Mouse (Mus musculus): ENCODE data around the gene Med8.

Gene Med8

DNA sequence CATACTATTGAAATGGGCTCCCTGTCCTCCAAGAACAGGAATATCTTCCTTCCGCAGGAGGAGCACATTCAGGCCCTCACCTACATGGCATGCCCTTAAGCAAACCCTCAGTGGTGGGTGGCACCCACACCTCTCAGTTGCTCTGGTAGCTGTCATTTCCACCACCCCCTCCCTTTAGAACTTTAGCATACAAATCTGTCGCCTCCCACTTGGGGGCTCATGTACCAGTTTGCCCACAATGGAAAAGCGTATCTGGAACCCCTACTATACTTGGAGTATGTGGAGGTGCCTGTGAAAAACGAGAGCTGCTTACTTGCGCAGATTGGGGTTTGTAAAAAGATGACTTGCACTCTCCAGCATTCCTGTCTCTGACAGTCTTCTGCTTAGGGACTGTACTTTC is 7.2 kb downstream of the Med8 start:
- DNase-seq (ENCODE audit: low read depth): no peak

DNA sequence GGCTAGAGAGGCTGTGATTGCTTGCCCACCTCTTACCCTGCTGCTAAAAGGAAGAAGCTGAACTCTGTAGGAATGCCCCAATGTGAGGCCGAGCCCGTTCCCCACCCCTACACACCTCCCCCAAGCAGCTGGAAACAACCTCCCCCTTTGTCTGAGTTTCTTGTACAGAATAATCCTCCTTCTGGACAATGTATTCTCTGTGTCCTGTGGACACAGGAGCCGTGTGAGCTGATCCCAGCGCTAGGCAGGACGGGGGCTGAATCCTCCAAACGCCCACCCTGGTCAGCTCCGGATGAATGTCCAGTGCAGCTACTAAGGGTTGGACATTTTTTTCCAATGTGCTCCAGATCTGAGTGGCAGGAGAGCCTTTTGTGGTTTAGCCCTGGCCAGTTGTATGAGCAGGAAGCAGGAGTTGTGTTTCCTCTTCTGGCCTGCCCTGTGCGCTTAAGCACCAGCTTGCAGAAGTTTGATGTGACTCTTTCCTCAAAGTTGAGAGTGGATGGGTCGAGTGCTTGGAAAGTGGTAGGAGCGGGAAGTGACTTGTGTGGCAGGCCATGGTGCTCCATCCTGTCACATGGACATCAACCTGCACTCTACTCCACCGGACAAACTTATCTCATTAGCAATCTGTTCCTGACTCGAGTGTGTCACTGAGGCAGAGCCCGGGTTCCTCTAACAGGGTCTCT is 8.1 kb downstream of the Med8 start:
- no peak for DNase-seq (ENCODE audit: low read depth)

DNA sequence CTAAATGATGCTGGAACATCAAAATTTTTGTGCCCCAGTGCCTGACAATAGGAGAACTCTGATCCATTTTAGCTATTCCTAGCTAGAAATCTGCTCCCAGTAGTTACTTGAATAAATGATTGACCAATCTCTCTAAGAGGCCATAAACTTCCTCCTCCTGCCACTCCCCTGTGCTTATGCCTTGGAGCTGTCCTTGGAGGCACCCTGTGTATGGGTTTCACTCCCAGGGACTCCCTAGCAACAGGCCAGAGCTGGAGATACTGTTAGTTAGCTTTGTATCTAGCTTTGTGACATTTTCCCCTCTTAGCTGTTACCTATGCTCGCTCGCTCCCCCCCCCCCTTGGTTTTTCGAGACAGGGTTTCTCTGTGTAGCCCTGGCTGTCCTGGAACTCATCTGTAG is 12.2 kb downstream of the Med8 start:
- no peak for DNase-seq (ENCODE audit: low read depth)

DNA sequence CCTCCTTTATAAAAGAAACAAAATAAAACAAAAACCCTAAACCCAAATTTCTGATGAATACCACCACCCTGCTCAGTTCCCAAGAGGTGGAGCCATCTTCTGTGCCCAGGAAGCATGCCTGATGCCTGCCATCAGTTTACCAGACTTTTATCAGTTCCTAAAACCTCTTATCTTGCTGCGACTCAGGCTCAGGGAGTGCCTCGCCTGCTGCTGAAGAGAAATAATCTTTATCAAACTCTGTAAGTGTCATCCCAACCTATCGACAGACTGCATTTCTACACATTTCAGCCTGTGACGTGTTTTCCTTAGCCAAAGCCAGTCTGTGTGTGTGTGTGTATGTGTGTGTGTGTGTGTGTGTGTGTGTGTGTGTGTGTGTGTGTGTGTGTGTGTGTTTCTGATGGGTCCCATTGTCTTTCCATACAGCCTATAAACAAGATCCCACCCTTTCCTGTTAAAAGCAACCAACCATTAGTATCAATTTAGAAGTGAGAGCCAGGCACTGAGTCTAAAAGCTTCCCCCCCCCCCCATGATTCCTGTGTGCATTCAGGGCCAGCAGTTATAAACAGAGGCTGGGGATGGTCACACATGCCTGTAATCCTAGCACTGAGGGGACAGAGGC is 15.5 kb downstream of the Med8 start:
- DNase-seq (ENCODE audit: low read depth): no peak

DNA sequence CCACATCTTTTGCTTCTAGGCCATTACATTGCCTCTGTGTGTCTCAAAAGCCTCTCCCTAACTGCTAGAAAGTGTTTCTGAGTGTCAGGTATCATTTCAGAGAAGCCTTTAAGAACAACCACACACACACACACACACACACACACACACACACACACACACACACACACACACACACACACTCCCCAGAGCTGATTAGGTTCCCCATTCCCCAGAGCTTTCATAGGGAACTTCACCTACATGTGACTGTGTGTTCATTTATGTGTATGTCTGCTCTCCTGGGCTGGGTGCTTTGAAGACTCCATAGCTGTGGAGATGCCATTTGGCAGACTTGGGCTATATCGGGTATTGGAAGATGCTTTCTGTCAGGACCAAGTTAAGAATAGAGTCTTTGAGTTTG is 16.2 kb downstream of the Med8 start:
- DNase-seq (ENCODE audit: low read depth): no peak

DNA sequence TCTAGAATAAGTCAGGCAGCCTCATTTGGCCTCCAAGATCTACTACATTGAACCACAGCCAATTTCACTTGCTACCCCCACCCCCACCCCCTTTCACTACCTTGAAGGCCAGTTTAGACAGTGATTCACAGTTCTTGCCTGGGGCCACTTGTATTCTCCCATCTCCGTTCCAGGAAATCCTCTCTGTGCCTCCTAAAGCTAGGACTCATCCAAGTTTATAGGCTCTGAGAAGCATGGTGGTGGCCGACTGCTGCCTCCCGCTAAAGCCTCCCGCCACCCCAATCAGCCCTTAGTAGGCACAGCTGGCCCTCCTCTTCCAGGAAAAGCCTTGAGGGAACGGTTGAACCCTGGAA is 18.3 kb downstream of the Med8 start:
- DNase-seq (ENCODE audit: low read depth): no peak

DNA sequence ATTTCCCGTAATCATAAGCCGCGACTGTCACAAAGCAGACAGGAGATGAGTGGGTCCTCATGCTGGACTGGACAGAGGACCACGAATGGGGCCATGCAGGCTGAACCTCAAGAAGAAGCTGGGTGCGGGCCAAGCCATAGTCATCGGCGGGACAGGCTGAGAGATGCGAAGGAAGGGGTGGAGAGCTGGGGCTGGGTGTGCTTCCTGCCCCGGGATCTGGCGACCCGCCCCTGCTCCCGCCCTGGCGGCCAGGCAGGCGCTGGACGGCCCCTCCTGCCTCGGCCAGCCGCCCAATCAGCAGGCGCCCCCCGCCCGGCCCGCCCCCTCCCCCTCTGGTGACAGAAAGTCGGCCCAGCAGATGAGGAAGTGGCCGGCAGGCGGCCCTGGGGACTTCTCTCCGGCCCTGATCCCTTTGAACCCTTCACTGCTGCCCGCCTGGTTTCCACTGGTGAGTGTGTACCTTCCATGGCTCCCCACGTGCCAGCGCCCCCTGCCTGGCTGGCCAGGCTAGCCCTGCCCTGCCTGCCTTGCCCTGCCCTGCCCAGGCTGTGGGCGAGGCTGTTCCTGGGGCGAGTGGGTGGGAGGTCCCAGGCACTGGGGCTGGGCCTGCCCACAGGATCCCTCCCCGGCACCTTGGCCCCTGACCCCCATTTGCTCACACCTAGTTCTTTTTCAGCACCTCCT is 18.8 kb downstream of the Med8 start, which contains the start of gene Elovl1:
TSS of gene Elovl1 (plus strand) at position 326 of the 684 bp plus-strand sequence.
- peak; percentile 94 for DNase-seq (ENCODE audit: low read depth)

DNA sequence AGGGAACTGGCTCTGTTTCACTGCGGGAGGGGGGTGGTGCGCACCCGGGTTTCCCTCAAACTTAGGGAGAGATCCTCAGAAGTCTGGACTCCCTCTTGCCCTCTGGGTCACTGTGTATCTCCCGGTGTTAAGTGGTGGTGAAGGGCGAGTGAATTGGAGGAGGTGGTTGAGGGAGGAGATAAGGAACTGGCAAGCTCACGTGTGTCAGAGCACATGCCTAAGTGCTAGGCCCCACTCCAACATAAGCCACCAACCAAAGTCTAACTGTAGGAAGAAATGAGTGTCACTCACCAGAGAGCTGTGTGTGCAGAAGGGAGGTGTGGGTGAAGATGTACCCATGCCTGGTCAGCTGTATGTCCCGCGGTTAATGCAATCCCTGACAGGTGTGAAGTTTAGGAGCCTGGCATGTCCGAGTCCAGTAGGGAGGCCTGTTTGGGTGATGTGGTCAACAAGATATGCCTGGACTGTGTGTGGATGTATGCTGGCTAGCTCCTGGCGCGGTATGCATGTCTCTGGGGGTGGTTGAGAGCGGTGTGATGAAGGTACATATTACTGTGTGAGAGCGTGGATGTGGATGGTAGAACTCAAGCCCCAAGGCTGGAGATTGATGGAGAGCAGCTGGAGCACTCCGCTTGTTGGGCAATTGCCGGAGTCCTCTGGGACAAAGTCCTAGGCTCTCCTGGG is 19.5 kb downstream of the Med8 start:
- DNase-seq (ENCODE audit: low read depth): peak; percentile 73

DNA sequence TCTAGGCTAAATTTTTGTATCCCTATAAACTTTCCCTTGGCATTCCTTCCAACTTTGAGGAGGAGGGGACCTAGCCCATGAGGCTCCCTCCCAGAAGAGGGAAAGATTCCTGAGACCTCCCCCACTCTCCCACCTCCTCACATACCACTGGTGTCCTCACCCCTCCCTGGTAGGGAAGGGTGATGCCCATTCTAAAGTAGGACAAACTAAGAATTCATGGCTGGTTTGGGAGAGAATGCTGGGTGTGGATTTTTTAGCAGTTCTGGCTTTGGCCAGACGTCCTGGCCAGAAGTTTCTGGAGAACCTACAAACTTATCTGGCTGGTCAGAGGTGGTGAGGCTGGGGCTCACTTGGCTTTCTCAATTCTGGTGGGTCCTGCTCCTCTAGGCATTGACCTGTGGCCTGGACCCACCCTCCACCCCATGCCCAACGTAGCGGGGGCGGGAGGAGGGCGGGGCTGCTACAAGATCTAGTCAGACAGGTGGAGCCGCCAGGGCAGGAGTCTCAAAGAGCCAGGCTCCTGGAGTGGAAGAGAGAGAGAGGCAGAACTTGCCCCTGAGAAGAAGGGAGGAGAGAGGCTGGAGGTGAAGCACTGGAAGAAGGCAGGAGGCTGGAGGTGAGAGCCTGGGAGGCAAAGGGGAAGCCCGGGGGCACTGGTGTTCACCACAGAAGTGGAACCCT is 20.2 kb downstream of the Med8 start:
- no peak for DNase-seq (ENCODE audit: low read depth)

DNA sequence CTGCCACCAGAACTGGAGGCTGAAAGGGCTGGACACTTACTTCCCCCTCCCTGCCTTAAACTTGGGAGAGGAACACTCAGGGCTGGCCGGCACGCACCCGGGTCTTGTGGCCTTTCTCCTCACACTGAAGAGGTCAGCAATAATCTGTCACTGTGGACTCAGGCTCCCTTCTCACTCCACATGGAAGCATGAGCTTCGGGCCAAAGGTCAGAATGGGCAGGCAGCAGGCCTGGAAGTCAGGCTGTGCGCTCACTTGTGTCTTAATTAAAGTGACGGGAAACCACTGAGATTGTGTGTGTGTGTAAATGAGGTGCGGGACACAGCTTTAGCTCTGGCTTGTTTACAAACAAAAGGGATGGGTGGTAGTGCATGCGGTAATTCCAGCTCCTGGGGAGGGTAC is 23.2 kb downstream of the Med8 start:
- no peak for DNase-seq (ENCODE audit: low read depth)

DNA sequence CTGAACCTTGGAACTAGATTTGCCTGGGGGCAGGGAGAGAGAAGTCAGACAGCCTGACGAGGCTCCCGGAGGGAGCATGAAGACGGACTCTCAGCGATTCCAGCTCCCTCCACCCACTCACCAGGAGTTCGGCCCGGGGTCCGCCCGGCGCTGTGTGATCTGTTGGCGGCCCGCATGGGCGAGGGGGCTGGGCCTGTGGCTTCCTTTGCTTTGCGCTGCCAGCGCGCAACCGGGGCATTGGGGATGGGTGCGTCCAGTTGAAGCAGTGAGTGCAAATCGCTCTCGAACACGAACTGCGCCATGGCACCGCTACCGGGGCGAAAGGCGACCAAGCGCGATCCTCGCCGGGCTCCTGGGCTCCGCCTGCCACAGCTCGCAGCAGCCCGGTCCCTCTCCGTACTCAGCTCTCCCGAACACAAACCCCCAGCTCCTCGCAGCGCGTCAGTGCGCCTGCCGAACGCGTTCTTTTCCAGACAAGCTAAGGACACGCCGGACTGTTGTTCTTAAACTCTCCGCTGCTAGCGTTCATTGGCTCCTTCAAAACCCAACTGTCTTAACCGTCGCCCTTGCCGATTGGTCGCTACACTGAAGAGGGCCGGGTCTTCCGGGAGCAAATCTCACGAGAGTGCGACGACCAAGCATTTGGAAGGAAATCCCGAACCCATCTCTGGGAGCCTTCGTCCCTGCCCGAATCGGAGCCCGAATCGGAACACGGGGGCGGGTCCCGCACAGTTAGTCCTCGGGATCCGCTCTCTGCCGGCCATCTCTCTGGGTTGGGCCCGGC is 27.9 kb downstream of the Med8 start, which contains the start of gene Cdc20:
TSS of gene Cdc20 (minus strand) at position 533 of the 784 bp plus-strand sequence.
- peak; percentile 99 for DNase-seq (ENCODE audit: low read depth)

DNA sequence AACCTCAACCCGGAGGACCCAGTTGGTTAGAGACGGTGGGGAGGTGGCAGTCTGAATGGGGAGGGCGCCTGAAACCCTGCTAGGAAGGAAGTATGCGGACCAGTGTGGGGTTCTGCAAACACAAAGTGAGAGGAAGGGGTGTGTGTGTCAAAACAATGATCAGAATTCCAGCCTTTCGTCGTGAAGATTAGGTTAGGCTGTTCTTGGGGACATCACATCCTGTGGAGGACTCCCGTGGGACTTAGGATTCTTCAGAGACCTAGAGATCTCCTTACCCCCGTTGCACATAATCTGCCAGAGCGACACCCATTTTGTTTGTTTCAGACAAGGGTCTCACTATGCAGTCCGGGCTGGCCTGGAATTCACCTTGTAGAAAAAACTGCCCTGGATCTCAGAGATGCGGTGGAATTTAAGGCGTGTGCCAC is 28.7 kb downstream of the Med8 start:
- peak; percentile 71 for DNase-seq (ENCODE audit: low read depth)

DNA sequence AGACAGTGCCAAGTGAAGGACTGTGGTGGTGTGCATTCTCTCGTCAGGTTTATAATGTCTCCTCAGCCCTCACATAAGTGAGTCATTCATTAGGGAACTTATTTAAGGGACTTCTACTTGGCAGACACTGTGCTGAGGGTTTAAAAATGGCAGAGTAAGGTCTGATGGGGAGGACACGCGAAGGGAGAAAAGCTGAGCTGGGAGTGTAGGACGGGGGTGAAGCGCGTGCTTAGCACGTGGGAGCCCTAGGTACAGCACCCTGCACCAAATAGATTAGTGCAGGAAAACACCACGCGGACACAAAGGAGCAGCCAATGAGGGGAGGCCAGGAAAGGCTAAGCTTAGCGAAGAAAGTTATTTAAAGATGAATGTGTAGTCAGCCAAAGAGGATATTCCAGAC is 36.0 kb downstream of the Med8 start:
- no peak for DNase-seq (ENCODE audit: low read depth)

DNA sequence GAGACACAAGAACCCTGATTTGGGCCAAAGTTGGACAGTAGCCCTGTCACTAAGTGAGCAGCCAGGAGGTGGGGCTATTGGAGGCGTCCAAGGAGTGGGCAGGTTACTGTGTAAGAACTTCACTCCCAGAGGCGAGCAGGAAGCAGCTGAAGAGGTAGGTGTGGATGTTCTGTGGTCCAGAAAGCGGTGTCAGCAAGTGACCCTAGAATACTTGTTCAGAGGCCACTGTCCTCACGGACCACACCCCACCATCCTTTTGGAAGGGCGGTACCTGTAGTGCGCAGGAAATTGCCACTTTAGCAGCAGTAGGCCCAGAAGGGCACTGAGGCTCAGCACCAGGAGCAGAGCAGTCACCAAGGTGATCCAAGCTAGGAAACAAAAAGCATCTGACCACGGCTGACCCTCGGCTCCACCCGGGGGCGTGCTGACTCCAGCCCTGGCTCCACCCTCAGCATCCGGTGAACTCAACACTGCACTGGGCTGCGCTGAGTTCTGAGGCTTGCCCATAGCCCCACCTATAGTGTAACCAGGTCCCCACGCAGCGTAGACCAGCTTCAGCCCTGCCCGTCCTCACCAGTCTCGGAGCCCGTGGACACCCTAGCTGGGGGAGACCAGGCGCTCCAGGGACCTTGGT is 36.8 kb downstream of the Med8 start:
- no peak for DNase-seq (ENCODE audit: low read depth)

DNA sequence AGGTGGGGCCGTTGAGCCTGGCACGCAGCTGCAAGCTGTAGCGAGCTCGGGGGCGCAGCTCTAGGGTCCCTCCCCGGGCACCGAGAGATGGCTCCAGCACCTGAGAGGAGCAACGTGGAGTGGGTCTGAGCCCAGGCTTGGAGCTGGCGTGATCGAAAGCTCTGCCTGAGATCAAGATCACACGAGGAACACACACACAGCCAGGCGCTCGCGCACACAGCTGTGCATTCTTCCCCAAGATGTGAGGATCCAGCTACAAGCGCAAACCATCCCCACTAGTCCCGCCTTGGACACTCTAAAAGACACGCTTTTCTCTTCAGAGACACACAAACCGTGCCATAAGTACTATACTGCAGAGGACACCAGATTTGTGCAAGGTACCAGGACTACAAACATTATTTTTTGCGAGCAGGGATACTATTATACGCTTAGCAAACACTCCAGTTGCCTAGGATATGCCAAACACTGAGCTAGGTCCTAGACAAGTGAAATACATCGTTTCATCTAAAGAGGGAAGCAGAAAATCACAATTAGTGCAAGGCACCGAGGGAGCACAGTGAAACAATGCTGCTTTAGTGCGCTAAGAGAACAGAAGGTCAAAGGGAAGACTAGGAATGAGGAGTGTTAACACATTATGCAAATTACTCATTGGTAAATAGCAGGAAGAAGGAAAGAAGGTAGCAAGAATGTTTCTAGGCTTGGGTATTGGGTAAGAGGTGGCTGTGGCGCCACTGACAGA is 37.4 kb downstream of the Med8 start:
- DNase-seq (ENCODE audit: low read depth): no peak

DNA sequence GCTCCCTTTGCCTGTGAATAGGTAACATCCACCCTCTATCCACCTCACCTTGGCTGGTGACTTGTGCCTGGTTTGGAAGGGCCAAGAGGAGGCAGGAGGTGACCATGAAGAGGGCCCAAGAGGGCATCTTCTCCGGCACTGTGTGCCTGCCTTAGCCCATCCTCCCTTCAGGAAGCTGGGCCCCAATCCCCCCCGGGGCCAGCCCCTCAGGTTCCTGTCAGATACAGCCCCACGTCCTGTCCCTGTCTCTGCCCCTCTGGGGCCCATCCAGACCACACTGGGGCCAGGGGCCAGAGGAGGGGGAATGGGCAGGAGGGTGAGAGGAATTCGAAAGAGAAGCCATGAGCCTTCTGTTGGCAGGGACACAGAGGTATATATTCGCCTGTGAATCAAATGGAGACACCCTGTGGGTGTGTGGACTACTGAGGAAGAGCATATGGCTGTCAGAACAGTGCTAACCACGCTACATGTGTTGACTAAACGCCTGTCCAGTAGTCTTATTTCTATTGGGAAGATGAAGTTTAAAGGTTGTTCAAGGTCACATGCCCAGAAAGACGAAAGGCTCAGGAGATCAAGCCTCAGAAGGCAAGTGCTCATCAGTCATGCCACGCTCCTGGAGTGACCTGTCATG is 48.3 kb downstream of the Med8 start, which contains the start of gene Mpl:
TSS of gene Mpl (minus strand) at position 169 of the 631 bp plus-strand sequence.
- DNase-seq (ENCODE audit: low read depth): peak; percentile 53

DNA sequence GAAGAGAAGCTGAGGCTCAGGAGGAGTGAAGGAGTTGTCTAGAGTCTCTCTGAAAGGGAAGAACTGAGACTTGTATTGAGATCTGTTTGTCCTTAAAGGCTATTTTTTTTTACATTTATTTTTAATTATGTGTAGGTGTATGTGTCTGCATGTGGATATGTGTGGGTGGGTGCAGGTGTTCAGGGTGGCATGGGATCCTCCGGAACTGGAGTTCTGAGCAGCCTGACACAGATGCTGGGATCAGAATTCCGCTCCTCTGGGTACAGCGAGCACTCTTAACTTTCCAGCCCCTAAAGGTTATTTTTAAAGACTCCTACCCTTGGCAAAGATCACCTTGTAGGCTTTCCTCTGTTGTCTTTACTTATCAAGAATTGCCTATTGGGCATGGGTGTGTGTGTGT is 55.8 kb downstream of the Med8 start:
- no peak for DNase-seq (ENCODE audit: low read depth)
